Mouse (Mus musculus): ENCODE results near the gene Ppm1n. TPM values are rescaled to one million over a fixed set of nuclear protein-coding genes. Genes with fewer than 3 reads are reported as not detected.
A peak's percentile ranks its signal among the peaks of the same experiment; 100 is the strongest.

Gene Ppm1n
- total and polyA plus RNA-seq, 2 experiments from 2014 or later: 1.1 to 2.3 TPM

GRCm38 (mm10) chr7:19303770-19304169 is 23.9 kb upstream of the Ppm1n start:
- Histone ChIP-seq H3K9me3 (ENCODE audit: low read length) (no peaks in the 10 kb centered on the region), H3K27ac (ENCODE audit: low read depth, low read length) (no peak overlapping the region), H3K27me3 (ENCODE audit: insufficient read depth, low read length) (peaks cover 19% of the 10 kb centered on the region), H3K4me2 (ENCODE audit: low read depth) (peak overlapping the region; percentile 47), H3K36me3 (ENCODE audit: insufficient read depth) (no peaks in the 10 kb centered on the region), H3K9ac (no peak overlapping the region), H3K4me3 (ENCODE audit: low read depth, low read length) (no peak overlapping the region; the same call in 1 of the 2 replicates), H3K4me1 (ENCODE audit: insufficient read depth) (peaks cover 7% of the 10 kb centered on the region; the same call in 1 of the 2 replicates)
- no peak for ATAC-seq
- TF ChIP-seq CTCF (IDR thresholded peaks at IDR 0.05; ENCODE audit: low read depth): peak; percentile 72
- peak; percentile 60 for DNase-seq
- WGBS: 1% methylated on average over 16 of the region's 16 CpGs

DNA sequence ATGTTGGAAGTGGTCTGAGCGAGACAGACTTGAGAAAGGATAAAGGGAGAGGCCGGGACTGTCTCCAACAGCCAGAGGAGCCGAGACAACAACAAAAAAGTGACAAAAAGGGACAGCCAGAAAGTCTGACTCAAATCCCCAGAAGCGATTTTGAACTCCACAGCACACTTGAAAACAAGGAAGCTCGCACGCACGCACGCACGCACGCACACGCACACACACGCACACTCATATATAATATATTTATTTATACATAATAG is 23.1 kb upstream of the Ppm1n start:
- Histone ChIP-seq H3K4me2 (ENCODE audit: low read depth) (no peak overlapping the region), H3K4me3 (ENCODE audit: low read depth, low read length) (no peak overlapping the region), H3K9ac (no peak overlapping the region), H3K9me3 (ENCODE audit: low read length) (no peaks in the 10 kb centered on the region), H3K27ac (ENCODE audit: low read depth, low read length) (no peak overlapping the region), H3K27me3 (ENCODE audit: insufficient read depth, low read length) (peaks cover 19% of the 10 kb centered on the region), H3K36me3 (ENCODE audit: insufficient read depth) (no peaks in the 10 kb centered on the region), H3K4me1 (ENCODE audit: insufficient read depth) (peaks cover 7% of the 10 kb centered on the region; the same call in 1 of the 2 replicates)
- DNase-seq: no peak
- ATAC-seq: no peak
- TF ChIP-seq CTCF (IDR thresholded peaks at IDR 0.05; ENCODE audit: low read depth): no peak
- 75% methylated on average over 12 of the region's 12 CpGs for WGBS

GRCm38 (mm10) chr7:19302264-19303045 is 22.6 kb upstream of the Ppm1n start:
- peak overlapping the region; percentile 59 for H3K4me2 ChIP-seq (ENCODE audit: low read depth)
- TF ChIP-seq CTCF (IDR thresholded peaks at IDR 0.05; ENCODE audit: low read depth): no peak
- peak overlapping the region; percentile 42 for H3K9ac ChIP-seq
- 53% methylated on average over 13 of the region's 13 CpGs for WGBS
- H3K27ac ChIP-seq (ENCODE audit: low read depth, low read length): no peak overlapping the region
- no peaks in the 10 kb centered on the region for H3K9me3 ChIP-seq (ENCODE audit: low read length)
- peaks cover 7% of the 10 kb centered on the region; the same call in 1 of the 2 replicates for H3K4me1 ChIP-seq (ENCODE audit: insufficient read depth)
- no peaks in the 10 kb centered on the region for H3K36me3 ChIP-seq (ENCODE audit: insufficient read depth)
- H3K4me3 ChIP-seq (ENCODE audit: low read depth, low read length): peak overlapping the region; percentile 40
- no peak for DNase-seq
- H3K27me3 ChIP-seq (ENCODE audit: insufficient read depth, low read length): peaks cover 19% of the 10 kb centered on the region
- ATAC-seq: no peak

GRCm38 (mm10) chr7:19301461-19302263 is 21.8 kb upstream of the Ppm1n start:
- H3K36me3 ChIP-seq (ENCODE audit: insufficient read depth): no peaks in the 10 kb centered on the region
- H3K4me1 ChIP-seq (ENCODE audit: insufficient read depth): peaks cover 7% of the 10 kb centered on the region; the same call in 1 of the 2 replicates
- H3K27me3 ChIP-seq (ENCODE audit: insufficient read depth, low read length): peaks cover 17% of the 10 kb centered on the region
- peak overlapping the region; percentile 59 for H3K4me2 ChIP-seq (ENCODE audit: low read depth)
- no peak for DNase-seq
- peak overlapping the region; percentile 42 for H3K9ac ChIP-seq
- TF ChIP-seq CTCF (IDR thresholded peaks at IDR 0.05; ENCODE audit: low read depth): no peak
- H3K4me3 ChIP-seq (ENCODE audit: low read depth, low read length): peak overlapping the region; percentile 40
- no peak overlapping the region; the same call in 1 of the 2 replicates for H3K27ac ChIP-seq (ENCODE audit: low read depth, low read length)
- no peaks in the 10 kb centered on the region for H3K9me3 ChIP-seq (ENCODE audit: low read length)
- WGBS: 6% methylated on average over 16 of the region's 16 CpGs
- 0 out of 2 replicates have a peak, but pooled peaks have one; percentile 1 for ATAC-seq

DNA sequence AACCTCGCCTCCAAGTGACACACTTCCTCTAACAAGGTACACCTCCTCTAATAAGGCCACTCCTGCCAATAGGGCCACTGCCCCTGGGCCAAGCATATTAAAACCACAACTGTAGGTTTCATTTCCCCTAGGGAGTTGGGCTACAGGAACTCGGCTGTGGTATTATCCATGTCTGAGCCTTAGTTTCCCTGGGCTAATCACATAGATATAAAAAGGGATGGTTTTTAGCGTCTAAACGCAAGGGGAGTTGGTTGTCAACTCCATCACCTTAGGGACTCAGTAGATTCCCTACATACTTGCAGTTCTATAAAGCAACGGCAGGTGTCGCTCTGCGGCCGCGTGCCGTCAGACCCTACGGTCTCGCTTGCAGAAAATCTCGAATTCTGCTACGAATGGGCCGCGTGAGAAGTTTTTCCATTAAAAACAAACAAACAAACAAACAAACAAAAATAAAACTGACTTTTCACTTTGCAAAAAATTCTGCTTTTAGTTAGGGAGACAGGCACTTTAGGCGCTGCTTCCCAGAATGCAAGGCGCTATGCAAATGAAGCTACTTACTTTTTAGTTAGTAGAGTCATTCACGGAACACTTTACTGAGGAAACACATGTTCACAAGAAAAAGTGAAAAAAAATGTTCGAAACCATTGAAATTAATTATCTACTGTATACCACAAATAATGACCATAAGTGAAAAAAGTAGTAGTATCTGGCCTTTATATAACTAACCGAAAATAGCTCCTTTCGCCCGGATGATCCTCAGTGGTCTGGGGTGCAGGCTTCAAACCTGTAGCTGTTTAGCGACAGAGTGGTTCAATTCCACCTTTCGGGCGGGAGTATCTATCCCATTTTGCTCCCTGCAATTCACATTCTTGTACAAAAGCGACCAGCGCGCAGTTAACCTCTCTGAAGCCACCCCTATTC is 20.9 kb upstream of the Ppm1n start:
- Histone ChIP-seq H3K9ac (peak overlapping the region; percentile 42), H3K9me3 (ENCODE audit: low read length) (no peaks in the 10 kb centered on the region)

GRCm38 (mm10) chr7:19299194-19299593 is 19.3 kb upstream of the Ppm1n start:
- Histone ChIP-seq H3K27me3 (ENCODE audit: insufficient read depth, low read length) (no peaks in the 10 kb centered on the region; the same call in 1 of the 2 replicates), H3K36me3 (ENCODE audit: insufficient read depth) (peaks cover 9% of the 10 kb centered on the region), H3K4me3 (ENCODE audit: low read depth, low read length) (no peak overlapping the region), H3K27ac (ENCODE audit: low read depth, low read length) (no peak overlapping the region), H3K4me2 (ENCODE audit: low read depth) (no peak overlapping the region), H3K9me3 (ENCODE audit: low read length) (no peaks in the 10 kb centered on the region), H3K4me1 (ENCODE audit: insufficient read depth) (no peaks in the 10 kb centered on the region), H3K9ac (no peak overlapping the region)
- TF ChIP-seq CTCF (IDR thresholded peaks at IDR 0.05; ENCODE audit: low read depth): peak; percentile 84
- WGBS: 19% methylated on average over 3 of the region's 3 CpGs
- DNase-seq (peak; percentile 77), ATAC-seq (no peak)

More for the DNA sequence above, 20.9 kb upstream of the Ppm1n start:
- Histone ChIP-seq H3K4me3 (ENCODE audit: low read depth, low read length) (peak overlapping the region; percentile 40), H3K4me1 (ENCODE audit: insufficient read depth) (peaks cover 7% of the 10 kb centered on the region; the same call in 1 of the 2 replicates), H3K36me3 (ENCODE audit: insufficient read depth) (no peaks in the 10 kb centered on the region; the same call in 1 of the 2 replicates), H3K4me2 (ENCODE audit: low read depth) (peak overlapping the region; percentile 59), H3K27me3 (ENCODE audit: insufficient read depth, low read length) (peaks cover 8% of the 10 kb centered on the region), H3K27ac (ENCODE audit: low read depth, low read length) (no peak overlapping the region; the same call in 1 of the 2 replicates)
- ATAC-seq: peak; percentile 76
- WGBS: under 1% methylated on average over 29 of the region's 29 CpGs
- DNase-seq: peak; percentile 92
- TF ChIP-seq CTCF (IDR thresholded peaks at IDR 0.05; ENCODE audit: low read depth): peak; percentile 95
